Mouse (Mus musculus) spleen, adult 2 months (tissue): Measurements from ENCODE around the gene Adamtsl3. TPM values are rescaled to one million over a fixed set of nuclear protein-coding genes. Genes with fewer than 3 reads are reported as not detected.

Experiments used
- DNase-seq, 2 experiments: peaks; one replicate each; pipeline versions ENCODE4 v3.0.0 to v3.0.0-alpha.2; 2012 to 2021; ENCODE audit warnings: low spot score in 2 of 2, low read depth in 1 of 2
- H3K27ac ChIP-seq: fragments of 200-500 bp; 2 replicates; pipeline ENCODE4 v1.5.1; 2012; ENCODE audit warnings: low read length, inconsistent platforms; ENCODE audit not compliant: insufficient read depth
- H3K27me3 ChIP-seq: fragments of 200-500 bp; 2 replicates; pipeline ENCODE4 v1.6.1; 2012; ENCODE audit warnings: mild to moderate bottlenecking, moderate library complexity, low read length, inconsistent platforms; ENCODE audit not compliant: control insufficient read depth, insufficient read depth
- H3K36me3 ChIP-seq: fragments of 200-500 bp; 2 replicates; pipeline ENCODE4 v1.6.1; 2012; ENCODE audit warnings: mild to moderate bottlenecking, low read length, inconsistent platforms; ENCODE audit not compliant: control insufficient read depth, insufficient read depth
- H3K4me1 ChIP-seq: fragments of 200-500 bp; 2 replicates; pipeline ENCODE4 v1.6.1; 2011; ENCODE audit warnings: inconsistent platforms; ENCODE audit not compliant: control insufficient read depth, insufficient read depth, insufficient read length
- H3K4me3 ChIP-seq: fragments of 200-500 bp; 2 replicates; pipeline ENCODE4 v1.5.1; 2011; ENCODE audit warnings: mild to moderate bottlenecking, inconsistent platforms; ENCODE audit not compliant: insufficient read depth, insufficient read length; ENCODE audit errors: extremely low read depth
- CTCF ChIP-seq: fragments of 200-500 bp; IDR thresholded peaks from 2 replicates; pipeline ENCODE4 v1.5.1; 2011; ENCODE audit warnings: mild to moderate bottlenecking, inconsistent platforms; ENCODE audit not compliant: insufficient read depth, insufficient read length, insufficient replicate concordance; ENCODE audit errors: extremely low read depth
- POLR2A ChIP-seq: fragments of 200-500 bp; IDR thresholded peaks from 2 replicates; pipeline ENCODE4 v1.6.1; 2011; ENCODE audit warnings: low read depth, low read length, inconsistent platforms
- WGBS: fragments of 180-500 bp; shearing (Covaris S2); methylation state at CpG from one replicate; pipeline ENCODE4 v1.1.7; 2018; 5-methylcytosine and 5-hydroxymethylcytosine counted together
- polyA plus RNA-seq: library from polyadenylated mRNA; depleted of rRNA; stranded (reverse); fragments of >200 nt; gene quantifications from 2 replicates; pipeline ENCODE4 v1.2.3, GENCODE M21; 2012

Gene Adamtsl3
- polyA plus RNA-seq, 1 experiment: 0.28 TPM

- 86% methylated on average over 9 of the region's 9 CpGs for WGBS
- H3K27ac ChIP-seq: no peak overlapping the region
These were observed 2.6 kb downstream of the Adamtsl3 start for GRCm38 (mm10) chr7:82338121-82338520.

GRCm38 (mm10) chr7:82338532-82338931, 3.0 kb downstream of the Adamtsl3 start:
- peaks cover 7% of the 10 kb centered on the region; the same call in 1 of the 2 replicates for H3K27me3 ChIP-seq
- H3K36me3 ChIP-seq: no peaks in the 10 kb centered on the region
- TF ChIP-seq POLR2A (no peak), CTCF (no peak)
- DNase-seq: no peak
- H3K4me3 ChIP-seq: no peak overlapping the region
- WGBS: 77% methylated on average over 4 of the region's 4 CpGs
- H3K27ac ChIP-seq: no peak overlapping the region
- no peaks in the 10 kb centered on the region for H3K4me1 ChIP-seq

More at GRCm38 (mm10) chr7:82338121-82338520, 2.6 kb downstream of the Adamtsl3 start:
- Histone ChIP-seq H3K4me3 (no peak overlapping the region), H3K4me1 (no peaks in the 10 kb centered on the region), H3K27me3 (peaks cover 7% of the 10 kb centered on the region; the same call in 1 of the 2 replicates), H3K36me3 (no peaks in the 10 kb centered on the region)
- no peak for TF ChIP-seq CTCF
- TF ChIP-seq POLR2A: no peak
- no peak for DNase-seq

- H3K36me3 ChIP-seq: no peaks in the 10 kb centered on the region
- TF ChIP-seq CTCF (no peak), POLR2A (no peak)
- peaks cover 7% of the 10 kb centered on the region; the same call in 1 of the 2 replicates for H3K27me3 ChIP-seq
- WGBS: 30% methylated on average over 3 of the region's 3 CpGs
- H3K27ac ChIP-seq: no peak overlapping the region
- H3K4me3 ChIP-seq: no peak overlapping the region
- H3K4me1 ChIP-seq: no peaks in the 10 kb centered on the region
- DNase-seq: no peak
These were observed 3.7 kb downstream of the Adamtsl3 start for GRCm38 (mm10) chr7:82339214-82339613.

- Histone ChIP-seq H3K27me3 (no peaks in the 10 kb centered on the region), H3K36me3 (no peaks in the 10 kb centered on the region), H3K4me3 (no peak overlapping the region), H3K4me1 (no peaks in the 10 kb centered on the region), H3K27ac (no peak overlapping the region)
- DNase-seq: no peak
- TF ChIP-seq POLR2A (no peak), CTCF (no peak)
- WGBS: 12% methylated on average over 8 of the region's 8 CpGs
These were observed 6.0 kb downstream of the Adamtsl3 start for GRCm38 (mm10) chr7:82341476-82341875.

- no peak overlapping the region for H3K4me3 ChIP-seq
- TF ChIP-seq POLR2A (no peak), CTCF (no peak)
- no peak overlapping the region for H3K27ac ChIP-seq
- no peak for DNase-seq
- no peaks in the 10 kb centered on the region for H3K36me3 ChIP-seq
- no peaks in the 10 kb centered on the region for H3K27me3 ChIP-seq
- WGBS: 77% methylated on average over 2 of the region's 2 CpGs
- no peaks in the 10 kb centered on the region for H3K4me1 ChIP-seq
These were observed 11.2 kb downstream of the Adamtsl3 start for GRCm38 (mm10) chr7:82346706-82347105.

- TF ChIP-seq POLR2A (no peak), CTCF (no peak)
- Histone ChIP-seq H3K4me3 (no peak overlapping the region), H3K36me3 (no peaks in the 10 kb centered on the region), H3K4me1 (no peaks in the 10 kb centered on the region), H3K27me3 (no peaks in the 10 kb centered on the region), H3K27ac (no peak overlapping the region)
- DNase-seq: no peak
- 87% methylated on average over 7 of the region's 7 CpGs for WGBS
These were observed 14.3 kb downstream of the Adamtsl3 start for GRCm38 (mm10) chr7:82349796-82350195.

GRCm38 (mm10) chr7:82350421-82350820, 14.9 kb downstream of the Adamtsl3 start:
- 83% methylated on average over 3 of the region's 3 CpGs for WGBS
- no peak overlapping the region for H3K4me3 ChIP-seq
- no peak for DNase-seq
- H3K36me3 ChIP-seq: no peaks in the 10 kb centered on the region
- no peaks in the 10 kb centered on the region for H3K4me1 ChIP-seq
- no peak for TF ChIP-seq CTCF
- no peak for TF ChIP-seq POLR2A
- H3K27me3 ChIP-seq: no peaks in the 10 kb centered on the region
- H3K27ac ChIP-seq: no peak overlapping the region
